Mouse (Mus musculus): Measurements from ENCODE around the gene 4930562C15Rik.

GRCm38 (mm10) chr16:4880136-4880825, 45.1 kb downstream of the 4930562C15Rik start, which contains the start of gene Ubald1:
- TF ChIP-seq ZC3H11A (IDR thresholded peaks at IDR 0.05; ENCODE audit: low read depth, low read length) = no peak
- TF ChIP-seq TBP (IDR thresholded peaks at IDR 0.05; ENCODE audit: low read depth, low read length) = peak; percentile 31; the same call in 1 of the 2 replicates
- TF ChIP-seq MEF2A (IDR thresholded peaks at IDR 0.05; ENCODE audit: extremely low read depth, insufficient replicate concordance, low read depth, low read length, poor library complexity, severe bottlenecking) = no peak
- peak; percentile 66 to 73 for TF ChIP-seq POLR2A (IDR thresholded peaks at IDR 0.05; ENCODE audit: control insufficient read depth in 1 of 2, insufficient read depth in 1 of 2, low read depth in 1 of 2, low read length in 2 of 2, poor library complexity in 1 of 2)
- no peak for TF ChIP-seq NRF1 (IDR thresholded peaks at IDR 0.05; ENCODE audit: insufficient read depth, low read depth, low read length, poor library complexity, severe bottlenecking)
- no peak for TF ChIP-seq MAZ (IDR thresholded peaks at IDR 0.05; ENCODE audit: low read depth, low read length)
- TF ChIP-seq ZNF384 (IDR thresholded peaks at IDR 0.05; ENCODE audit: low read depth, low read length) = peak; percentile 97
- TF ChIP-seq USF2 (IDR thresholded peaks at IDR 0.05; ENCODE audit: borderline replicate concordance in 1 of 2, insufficient read depth in 1 of 2, low read depth in 1 of 2, low read length in 2 of 2) = peak in 1 of 2 experiments; percentile 48; a peak in 1 of 4 replicates
- no peak for TF ChIP-seq CTCF (IDR thresholded peaks at IDR 0.05 in 2 of 3, conservative IDR thresholded peaks at IDR 0.05 in 1 of 3; ENCODE audit: control insufficient read depth in 1 of 3, insufficient read depth in 1 of 3, low read depth in 2 of 3, low read length in 3 of 3, poor library complexity in 1 of 3, severe bottlenecking in 1 of 3)
